Mouse (Mus musculus) cerebellum, adult 18-20 months (tissue): Measurements from ENCODE around the gene Il15ra.
"Not testable (repeated sequence)": the region's sequence is repeated elsewhere in the genome, so short reads cannot be mapped to it uniquely, and the experiment has no call there.

ENCODE experiments used
- DNase-seq, 2 experiments: peaks; one replicate each; pipeline ENCODE4 v3.0.0; 2021

The Il15ra gene

DNA sequence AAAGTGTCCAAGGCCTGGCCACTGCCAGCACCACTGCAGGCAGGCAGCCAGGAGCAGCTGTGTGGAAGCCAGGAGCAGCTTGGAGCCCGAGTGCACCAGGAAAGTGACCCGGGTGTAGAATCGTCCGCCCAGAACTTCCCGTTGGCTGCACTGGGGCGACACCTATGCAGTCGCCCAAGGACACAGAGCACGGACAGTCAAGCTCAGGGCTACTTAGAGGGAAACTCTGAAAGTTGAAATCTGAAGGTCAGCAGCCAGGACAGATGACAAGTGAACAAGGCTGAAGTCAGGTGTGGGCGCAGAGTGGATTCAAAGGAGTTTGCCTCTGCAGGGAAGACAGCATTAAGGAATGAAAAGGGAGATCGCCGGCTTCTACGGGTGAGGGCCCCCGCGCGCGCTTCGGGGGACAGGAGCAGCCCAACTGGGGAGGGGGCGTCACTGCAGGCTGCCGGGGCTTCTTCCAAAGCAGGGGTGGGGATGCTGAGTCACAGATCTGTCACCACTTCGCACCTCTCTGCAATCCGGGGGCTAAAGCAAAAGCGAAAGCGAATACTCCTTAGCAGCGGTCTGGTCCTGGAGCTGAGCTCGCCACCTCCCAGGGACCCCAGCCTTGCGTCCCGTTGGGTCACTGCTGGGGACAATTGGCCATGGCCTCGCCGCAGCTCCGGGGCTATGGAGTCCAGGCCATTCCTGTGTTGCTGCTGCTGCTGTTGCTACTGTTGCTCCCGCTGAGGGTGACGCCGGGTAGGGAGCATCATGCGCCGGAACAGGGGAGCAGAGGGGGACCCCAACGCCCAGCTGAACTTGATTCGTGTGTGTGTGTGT is at the start of gene Il15ra:
Gene Il15ra, plus strand, starts transcription at position 90 of the 825 bp plus-strand sequence.
- peak; percentile 11 to 16 for DNase-seq

DNA sequence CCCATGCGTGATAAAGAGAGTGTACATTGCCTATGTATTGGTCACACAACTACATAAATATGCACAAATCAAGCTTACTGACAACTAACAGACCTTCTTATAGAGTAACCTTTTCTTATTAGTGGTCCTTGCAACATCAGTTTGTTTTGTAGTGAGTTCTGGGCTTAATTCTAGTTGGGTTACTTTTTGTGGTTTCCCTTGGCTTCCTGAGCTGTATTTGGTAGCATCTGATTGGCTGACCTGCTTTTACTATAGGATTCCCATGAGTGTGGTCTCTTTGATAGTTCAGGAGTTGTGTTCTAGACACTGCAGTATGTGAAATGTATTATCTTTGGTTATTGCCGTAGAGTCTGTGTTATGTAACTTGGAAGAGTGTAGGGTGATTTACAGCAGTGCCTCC is 47.5 kb upstream of the Il15ra start:
- DNase-seq: no peak

DNA sequence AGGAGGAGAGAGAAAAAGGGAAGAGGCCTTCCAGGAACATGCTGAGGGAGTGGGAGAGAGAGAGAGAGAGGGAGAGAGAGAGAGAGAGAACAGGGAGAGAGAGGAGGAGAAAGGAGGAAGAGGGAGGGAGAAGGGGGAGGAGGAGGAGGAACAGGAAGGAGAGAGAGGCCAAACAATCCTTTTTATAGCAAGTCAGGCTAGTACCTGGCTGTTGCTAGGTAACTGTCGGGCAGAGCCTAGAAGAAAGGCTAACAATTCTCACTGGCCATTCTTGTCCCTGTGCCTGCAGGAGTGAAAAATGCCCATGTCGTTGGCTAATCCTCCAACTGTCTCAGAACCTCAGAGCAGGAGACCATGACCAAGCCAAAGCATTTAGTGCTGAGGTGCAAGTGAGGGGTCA is 45.8 kb upstream of the Il15ra start:
- no peak for DNase-seq

DNA sequence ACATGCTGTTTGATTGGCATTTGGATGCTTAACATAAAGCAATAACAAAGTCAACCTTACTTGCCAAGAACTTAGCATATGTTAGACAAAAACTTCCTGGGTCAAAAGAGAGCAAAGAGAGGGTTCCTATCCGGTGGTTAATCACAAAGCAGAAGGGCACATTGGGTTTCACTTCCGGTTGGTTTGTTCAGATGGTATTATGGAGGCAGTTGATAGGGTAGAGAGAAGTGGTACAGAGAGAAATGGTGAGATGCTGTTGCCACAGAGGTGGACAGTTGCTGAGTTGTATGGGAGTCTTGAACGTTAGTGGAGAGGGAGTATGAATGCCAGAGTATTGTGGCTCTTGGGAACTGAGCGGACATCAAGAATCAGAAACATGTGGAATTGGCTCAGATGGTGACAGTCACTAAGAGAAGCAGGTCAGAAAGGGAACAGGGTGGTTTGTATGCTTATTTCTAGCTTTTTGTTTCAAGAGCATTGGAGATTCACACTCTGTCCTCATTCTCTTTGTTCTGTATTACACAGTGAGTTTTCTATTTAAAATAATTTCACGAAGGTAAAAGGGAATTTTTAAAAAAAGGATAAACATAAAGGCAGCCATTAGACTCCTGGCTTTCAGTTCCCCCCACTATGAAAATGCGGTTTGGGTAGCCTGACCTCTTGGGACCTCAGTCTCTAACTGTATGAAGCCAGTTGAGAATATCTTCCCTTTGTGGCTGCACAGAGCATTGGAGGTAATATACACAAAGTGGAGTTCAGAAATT is 42.8 kb upstream of the Il15ra start:
- DNase-seq: no peak

DNA sequence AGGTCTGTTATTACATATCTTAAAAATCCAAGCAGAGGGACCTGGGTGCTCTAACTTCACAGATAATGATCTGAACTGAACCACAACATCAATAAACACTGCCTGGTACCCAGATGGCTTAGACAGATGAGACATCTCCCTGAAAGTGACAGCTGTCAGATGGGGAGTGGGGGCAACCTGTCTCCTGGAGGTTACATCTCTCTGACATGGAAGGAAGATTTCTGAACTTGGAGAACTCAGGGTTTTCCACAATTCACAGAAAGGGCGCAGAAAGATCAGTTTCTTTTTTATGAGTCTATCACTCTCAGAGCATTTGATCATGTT is 42.2 kb upstream of the Il15ra start:
- DNase-seq: no peak

DNA sequence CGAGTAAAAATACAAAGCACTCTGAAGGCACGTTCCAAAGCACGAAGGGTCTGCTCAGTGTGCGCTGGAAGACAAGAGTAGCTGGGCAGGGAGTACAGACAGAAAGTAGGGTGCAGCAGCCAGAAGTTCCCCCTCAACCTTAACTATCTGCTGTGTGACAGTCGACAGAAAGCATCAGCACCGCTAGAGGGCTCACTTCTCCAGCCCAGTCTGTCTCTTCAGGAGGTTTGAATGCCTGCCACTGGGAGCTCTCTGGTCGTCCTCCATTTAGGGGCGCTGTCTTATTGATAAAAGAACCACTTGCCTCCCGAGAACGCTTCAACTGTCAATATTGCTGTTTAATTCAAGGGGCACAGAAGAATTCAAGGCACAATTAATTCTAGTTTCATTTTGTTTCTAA is 41.1 kb upstream of the Il15ra start:
- peak; percentile 55 to 63 for DNase-seq

DNA sequence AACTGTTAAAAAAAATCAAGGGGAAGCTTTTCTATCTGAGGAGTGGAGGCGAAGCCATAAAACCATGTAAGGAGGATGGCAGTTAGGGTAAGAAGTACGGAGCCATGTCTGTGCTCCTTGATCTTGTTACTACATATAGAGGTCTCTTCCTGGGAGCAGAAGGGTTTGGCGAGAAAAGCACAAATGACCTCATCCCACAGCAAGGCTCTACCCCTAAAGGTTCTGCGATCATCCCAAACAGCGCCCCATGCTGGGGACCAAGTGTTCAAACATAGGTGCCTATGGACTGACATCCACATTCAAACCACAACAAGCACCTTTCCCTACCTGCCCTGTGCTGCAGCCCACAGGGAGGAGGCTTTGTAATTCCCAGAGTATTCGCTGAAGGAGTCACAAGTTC is 40.7 kb upstream of the Il15ra start:
- peak; percentile 10 to 18 for DNase-seq

DNA sequence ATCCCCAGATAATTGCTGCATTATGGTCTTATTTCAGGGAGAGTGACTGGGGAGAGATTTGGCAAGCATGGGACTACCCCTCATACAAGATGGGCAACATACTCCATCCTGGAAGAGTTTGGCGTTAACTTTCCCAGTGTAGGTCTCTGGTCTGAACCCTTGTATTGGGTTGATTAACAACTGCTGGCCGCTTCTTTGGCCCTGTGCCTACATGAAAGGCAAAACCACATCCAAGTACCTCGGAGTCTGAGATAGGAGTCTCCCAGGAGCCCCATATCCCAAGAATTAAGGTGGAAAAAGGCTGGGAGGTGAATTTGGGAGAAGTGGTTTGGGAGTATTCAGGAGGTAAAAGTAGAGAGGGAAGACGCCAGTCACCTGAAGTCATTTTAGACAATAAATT is 40.3 kb upstream of the Il15ra start:
- no peak for DNase-seq

DNA sequence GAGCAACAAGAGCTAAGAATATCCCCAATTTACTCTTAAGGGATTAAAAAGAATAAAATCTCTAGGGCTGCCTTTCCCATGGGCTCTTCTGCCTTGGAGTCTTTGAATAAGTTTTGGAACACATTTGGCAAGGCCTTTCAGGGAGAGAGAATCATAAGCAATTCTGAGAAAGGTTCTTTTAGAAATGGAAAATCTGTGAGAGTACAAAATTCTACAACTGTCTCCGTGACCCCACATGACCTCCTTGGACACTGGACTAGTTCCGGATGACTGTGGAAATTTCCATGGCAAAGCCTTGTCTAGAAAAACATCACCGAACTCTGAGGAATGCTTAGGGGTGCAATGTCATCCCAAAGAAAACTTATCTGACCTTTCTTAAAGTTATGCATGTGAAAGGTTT is 39.8 kb upstream of the Il15ra start:
- DNase-seq: no peak

DNA sequence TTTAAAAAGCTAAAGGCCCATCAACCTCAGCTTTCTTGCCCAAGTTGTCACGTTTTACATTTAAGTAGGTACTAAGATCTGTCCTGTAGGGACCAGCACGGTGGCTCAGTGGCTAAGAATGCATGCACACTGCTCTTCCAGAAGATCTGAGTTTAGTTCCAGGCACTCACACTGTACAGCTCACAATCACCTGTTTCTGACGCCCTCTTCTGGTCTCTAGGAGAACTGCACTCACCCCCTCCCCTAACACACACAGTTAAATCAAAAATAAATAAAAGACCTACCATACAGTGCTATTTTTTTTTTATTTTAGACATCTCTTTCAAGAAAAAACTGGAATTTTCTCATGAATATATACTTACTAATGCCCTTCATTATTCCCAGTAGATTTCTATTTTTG is 32.9 kb upstream of the Il15ra start:
- no peak for DNase-seq

DNA sequence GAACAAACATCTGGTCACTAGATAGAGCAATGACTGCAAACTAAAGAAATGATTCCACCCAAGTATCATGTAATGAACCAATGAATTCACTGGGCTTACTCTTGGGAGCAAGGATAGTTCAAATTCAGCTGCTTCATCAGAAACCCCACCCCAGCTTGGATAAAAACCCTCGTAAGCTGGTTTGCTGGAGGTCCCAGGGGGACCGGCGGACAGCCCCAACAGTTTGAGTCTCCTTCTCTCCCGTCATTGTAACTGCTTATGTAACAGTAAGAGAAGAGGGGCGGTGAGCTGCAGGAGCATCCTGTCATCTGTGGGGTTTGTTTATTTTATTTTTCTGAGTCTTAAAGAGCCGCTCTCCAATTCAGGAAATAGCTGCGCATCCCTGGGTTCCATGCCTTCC is 25.5 kb upstream of the Il15ra start:
- no peak for DNase-seq

DNA sequence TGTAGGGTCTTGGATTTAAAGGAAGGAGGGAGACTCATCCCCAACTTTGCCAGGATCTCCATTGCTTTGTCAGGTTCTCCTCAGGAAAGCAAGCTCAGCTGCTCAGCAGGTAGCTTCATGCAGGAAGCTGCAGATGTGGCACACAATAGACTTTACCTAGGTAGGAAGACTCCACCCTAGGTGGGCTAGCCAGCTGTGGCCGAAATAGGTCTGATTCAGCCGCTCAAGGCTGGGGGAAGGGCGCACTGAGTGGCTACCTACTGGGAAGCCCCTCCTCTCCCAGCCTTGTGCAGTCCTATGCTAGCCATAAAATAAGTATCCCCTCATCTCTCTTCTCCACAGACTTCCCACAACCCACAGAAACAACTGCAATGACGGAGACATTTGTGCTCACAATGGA is 22.4 kb upstream of the Il15ra start:
- DNase-seq: no peak

DNA sequence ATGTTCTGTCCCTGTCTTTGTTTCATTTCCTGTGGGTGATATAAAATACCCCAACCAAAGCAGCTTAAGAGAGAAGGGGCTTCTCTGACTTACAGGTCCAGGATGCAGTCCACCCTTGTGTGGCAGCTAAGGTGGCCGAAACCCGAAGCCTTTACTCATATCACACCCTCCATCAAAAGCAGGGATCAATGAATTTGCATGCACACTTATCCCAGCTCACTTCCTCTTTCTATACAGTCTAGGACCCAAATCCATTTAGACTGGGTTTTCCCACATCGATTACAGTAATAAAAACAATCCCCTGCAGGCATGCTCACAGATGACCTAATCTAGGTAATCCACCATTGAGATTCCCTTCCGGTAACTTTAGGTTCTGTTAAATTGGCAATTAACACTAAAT is 18.6 kb upstream of the Il15ra start:
- DNase-seq: no peak

DNA sequence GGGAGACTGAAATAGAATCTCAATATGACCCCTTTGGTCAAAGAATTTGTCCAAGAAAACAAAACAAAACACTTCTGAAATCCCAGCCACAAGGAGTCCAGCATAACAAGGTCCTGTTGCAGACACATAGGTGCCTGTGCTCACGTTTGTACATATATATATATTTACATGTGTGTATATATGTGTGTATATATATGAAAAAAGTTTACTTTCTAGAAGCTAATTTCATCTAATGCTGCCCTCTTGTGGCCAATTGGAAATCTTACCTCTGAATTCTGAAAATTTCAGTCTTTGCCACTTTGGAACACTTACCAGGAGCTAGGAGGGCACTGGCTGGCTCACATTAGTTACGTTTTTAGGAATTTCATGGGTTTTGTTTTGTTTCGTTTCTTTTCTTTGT is 17.7 kb upstream of the Il15ra start:
- DNase-seq: peak in 1 of 2 experiments; percentile 15

DNA sequence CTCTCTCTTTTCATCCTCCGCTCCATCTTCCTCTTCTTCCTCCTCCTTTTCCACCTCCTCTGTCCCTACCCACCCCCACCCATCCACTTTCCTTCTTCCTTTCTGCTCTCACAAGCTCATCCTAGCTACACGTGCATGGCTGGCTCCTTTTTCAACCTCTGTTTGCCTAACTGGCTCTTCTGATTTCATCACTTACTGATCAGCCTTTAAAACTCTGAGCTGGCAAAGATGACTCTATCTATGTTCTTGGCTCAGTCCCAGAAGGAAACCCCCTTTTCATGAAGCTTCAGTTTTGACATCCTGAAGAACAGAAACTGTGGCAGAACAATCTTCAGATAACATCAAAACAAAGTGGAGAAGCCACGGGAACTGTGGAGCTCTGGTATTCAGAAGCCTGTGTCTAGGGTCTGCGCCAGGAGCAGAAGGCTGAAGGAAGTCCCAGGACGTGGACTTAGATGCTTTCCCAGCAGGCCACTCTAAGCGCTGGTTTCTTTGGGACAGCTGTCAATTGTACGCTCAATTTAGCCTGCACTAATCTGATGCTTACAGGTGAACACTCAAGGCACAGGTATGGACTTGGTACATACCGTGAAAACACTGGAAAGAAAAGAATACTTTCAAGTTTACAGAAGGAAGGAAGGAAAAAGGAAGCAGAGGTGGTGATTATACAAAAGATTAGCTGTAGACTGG is 14.7 kb upstream of the Il15ra start:
- no peak for DNase-seq

DNA sequence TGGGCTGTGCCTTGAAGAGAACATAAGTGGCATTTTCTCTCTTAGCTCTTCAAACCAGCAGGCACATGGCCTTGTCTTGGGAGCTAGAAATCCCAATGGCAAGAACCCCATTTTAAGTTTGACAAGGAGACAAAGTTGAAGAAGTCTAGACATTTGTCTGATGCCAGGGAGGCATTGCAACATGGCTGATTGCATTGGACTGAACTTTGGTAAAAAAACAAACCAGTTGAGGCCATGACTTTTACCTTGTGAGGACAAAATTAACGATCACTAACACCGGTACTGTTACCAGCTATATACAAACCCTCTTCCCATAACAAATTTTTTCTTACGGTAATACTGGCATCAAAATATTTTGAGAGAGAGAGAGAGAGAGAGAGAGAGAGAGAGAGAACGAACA is 11.7 kb upstream of the Il15ra start:
- no peak for DNase-seq

DNA sequence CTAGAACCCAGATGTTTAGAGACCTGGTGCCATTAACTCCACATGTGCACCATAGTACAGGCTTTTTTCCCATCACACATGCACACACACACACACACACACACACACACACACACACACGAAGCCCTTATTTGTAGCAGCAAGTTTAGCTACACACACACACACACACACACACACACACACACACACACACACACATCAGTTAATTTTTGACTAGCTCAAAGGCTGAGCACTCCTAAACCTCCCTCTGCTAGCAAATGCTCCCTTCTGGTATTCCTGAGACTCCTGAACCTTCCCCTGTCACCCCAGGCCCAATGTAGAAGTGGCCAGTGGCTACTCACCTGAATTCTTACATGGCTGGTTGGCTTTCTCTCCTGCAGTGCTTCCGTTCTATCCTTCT is 11.0 kb upstream of the Il15ra start:
- DNase-seq: no peak

DNA sequence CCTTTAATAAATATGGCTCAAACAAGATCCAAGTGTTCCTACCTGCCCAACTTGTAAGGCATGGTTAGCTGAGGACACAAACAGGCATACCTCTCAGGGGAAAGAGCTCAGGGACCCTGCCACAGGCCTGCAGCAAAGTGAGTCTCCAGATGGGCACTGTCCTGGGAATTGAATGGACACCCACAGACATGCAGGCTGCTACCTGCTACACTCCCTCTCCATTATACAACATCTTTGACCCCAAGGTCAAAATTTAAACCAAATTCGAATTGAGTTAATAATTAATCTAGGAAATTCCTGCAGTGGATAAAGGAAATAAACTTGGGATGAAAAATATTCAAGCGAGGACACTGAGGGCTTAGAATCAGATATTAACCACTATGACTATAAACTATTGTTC is 9.2 kb upstream of the Il15ra start:
- no peak for DNase-seq

DNA sequence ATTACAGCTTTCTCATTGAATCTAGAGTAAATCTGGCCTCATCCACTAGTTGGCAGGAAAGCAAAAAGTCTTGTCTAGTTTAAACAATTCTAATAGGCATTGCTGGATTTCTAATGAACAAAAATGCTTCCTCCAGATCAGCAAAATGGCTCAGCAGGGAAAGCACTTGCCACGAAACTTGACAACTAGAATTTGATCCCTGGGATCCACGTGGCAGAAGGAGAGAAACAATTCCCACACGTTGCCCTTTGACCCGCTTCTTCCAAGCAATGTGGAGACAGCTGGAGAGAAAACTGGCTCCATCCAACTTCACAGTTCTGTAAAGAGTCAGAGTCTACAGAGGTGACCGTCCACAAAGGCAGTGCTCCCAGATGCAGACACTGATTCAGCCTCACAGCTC is 6.1 kb upstream of the Il15ra start:
- no peak for DNase-seq

DNA sequence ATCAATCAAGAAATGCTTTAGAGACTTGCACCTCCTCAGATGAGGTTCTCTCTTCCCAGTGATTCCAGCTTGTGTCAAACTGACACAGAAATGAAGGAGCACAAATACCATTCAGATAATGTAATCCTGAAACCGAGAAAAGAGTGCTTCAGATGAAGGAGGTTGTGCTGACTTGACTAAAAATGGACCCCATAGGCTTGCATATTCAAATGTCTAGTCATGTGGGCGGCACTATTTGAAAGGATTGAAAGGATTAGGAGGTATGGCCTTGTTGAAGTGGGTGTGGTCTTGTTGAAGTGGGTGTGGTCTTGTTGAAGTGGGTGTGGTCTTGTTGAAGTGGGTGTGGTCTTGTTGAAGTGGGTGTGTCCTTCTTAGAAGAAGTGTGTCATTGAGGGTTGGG is 5.2 kb upstream of the Il15ra start:
- no peak for DNase-seq

DNA sequence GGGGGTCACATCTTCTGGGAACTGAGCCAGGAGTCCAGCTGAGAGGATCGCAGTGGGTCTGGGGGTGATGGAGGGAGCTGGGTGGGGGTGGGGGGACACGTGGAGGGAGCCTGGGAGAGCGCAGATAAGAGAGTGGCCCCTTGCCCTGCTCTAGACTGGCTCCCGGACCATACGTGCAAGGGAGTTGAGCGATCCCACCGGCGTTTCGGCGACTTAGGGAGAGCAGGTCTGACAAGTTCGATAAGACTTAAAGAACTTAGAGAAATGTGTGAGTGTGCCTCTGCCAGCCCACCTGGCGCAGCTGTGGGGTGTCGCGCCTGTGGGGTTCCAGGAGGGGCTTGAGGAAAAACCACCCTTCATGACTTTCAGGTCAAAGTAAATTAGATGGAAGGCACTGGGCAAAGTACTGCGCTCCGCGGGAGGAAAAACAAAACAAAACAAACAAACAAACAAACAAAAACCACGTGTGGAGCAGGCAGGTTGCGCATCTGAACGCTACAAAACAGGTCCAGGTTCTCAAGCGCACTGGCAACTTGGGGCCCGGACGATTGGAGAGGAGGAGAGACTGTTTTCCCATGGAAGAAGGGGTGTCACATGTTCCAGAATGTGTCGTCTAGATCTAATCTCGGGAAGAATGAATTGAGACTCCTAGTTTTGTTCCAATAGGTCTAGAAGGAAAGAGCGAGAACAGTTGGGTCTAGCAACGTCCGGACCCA is 1.1 kb downstream of the Il15ra start:
- no peak for DNase-seq

DNA sequence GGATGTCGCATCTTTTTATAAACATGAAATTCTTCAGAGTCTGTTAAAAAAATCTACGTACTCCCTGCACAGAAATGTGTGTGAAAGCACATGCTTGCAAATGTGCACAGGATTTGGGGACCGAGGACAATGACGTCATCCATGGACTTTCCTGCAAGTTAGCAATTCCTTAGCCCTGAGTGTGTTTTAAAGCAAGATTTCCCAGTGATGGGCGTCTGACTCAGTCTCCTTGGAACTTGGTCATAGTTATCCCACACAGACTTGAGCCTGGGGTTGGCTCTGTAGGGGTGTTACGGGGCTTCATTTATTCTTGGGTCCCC is 1.6 kb downstream of the Il15ra start:
- no peak for DNase-seq

DNA sequence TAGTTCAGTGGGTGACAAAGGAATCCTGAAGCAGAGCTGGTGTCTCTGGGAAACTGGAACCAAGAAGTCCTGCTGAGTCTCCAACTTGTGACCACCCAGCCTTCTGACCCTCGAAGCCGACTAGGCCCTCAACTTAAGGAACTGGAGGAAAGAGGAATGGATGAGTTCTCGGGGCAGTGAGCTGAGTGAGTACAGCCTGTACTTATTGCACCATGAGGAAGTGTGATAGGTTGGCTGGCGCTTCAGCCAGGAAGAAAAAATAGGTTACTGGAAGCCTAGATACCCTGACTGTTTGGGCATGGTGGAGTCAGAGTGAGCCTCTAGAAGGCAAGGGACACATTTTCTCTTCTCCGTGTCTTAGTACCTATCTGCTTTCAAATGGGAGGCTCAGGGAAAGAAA is 3.4 kb downstream of the Il15ra start:
- DNase-seq: no peak

DNA sequence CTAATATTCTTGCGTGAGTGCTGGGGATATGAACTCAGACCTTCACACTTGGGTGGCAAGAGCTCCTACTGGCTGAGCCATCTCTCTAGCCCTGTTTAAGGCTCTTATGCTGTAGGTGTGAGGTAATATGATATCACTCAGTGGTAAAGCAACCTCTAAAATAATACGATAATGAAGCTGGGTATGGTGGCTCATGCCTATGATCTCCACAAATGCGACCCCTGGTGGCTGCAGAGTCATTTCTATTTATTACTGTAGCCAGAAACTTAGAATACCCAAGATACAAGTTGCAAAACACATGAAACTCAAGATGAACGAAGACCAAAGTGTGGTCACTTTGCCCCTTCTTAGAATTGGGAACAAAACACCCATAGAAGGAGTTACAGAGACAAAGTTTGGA is 5.0 kb downstream of the Il15ra start:
- not testable (repeated sequence) for DNase-seq
